9 mouse cellular contexts compared by ENCODE assay signal in genomic region chr9:59292493-59292875, GRCm38 (mm10). TPM values are rescaled to one million over a fixed set of nuclear protein-coding genes. Genes with fewer than 3 reads are reported as not detected.
DNase-seq lines count a peak whose midpoint lies in the region; ATAC-seq and TF ChIP-seq lines count a peak whose summit lies in the region.
"Had no signal": no experiment of that assay in that cellular context is flagged by ENCODE, and none has a peak within 500 bp of the region (broad histone marks: within the 10 kb centered on the region; RNA-seq: fewer than 3 reads in every experiment).

No protein-coding gene starts in this region.

- no peak overlapping the region for H3K9ac ChIP-seq in kidney, postnatal 0 days (ENCODE audit: low read depth, low read length)
- H3K9ac ChIP-seq in embryonic facial prominence, embryonic 12.5 days, result peak overlapping the region; percentile 88; the same call in 1 of the 2 replicates
- no peak overlapping the region for H3K9ac ChIP-seq in intestine, embryonic 15.5 days
- H3K9ac ChIP-seq in midbrain, postnatal 0 days (replicated peaks; ENCODE audit: low read length, poor library complexity, severe bottlenecking), result 0 out of 2 replicates have a peak overlapping the region, but pooled peaks have one; percentile 13

- intact Hi-C loops in left cerebral cortex, postnatal 4 days (cut with DNase I), result no loop called here

- H3K4me3 ChIP-seq in kidney, postnatal 0 days (replicated peaks; ENCODE audit: low read depth, low read length), result peak overlapping the region; percentile 77
- peak overlapping the region; percentile 91 for H3K4me3 ChIP-seq in embryonic facial prominence, embryonic 12.5 days
- peak overlapping the region; percentile 99; the same call in 1 of the 2 replicates for H3K4me3 ChIP-seq in intestine, embryonic 15.5 days (replicated peaks)
- H3K4me3 ChIP-seq in midbrain, postnatal 0 days (ENCODE audit: low read depth, low read length), result peak overlapping the region; percentile 89

- no peaks in the 10 kb centered on the region for H3K27me3 ChIP-seq in kidney, postnatal 0 days (ENCODE audit: insufficient read depth, low read length)
- H3K27me3 ChIP-seq in embryonic facial prominence, embryonic 12.5 days, result no peaks in the 10 kb centered on the region
- no peaks in the 10 kb centered on the region for H3K27me3 ChIP-seq in intestine, embryonic 15.5 days (replicated peaks)
- H3K27me3 ChIP-seq in midbrain, postnatal 0 days (ENCODE audit: insufficient read depth, low read length), result no peaks in the 10 kb centered on the region

- H3K27ac ChIP-seq in kidney, postnatal 0 days, result no peak overlapping the region
- H3K27ac ChIP-seq in embryonic facial prominence, embryonic 12.5 days, result no peak overlapping the region
- no peak overlapping the region for H3K27ac ChIP-seq in intestine, embryonic 15.5 days
- no peak overlapping the region for H3K27ac ChIP-seq in midbrain, postnatal 0 days (ENCODE audit: low read depth, low read length)

- 0 out of 2 replicates have a peak, but pooled peaks cover 3% of the 10 kb centered on the region for H3K4me1 ChIP-seq in kidney, postnatal 0 days (replicated peaks; ENCODE audit: insufficient read depth, low read length)
- H3K4me1 ChIP-seq in embryonic facial prominence, embryonic 12.5 days, result peaks cover 37% of the 10 kb centered on the region
- peaks cover 9% of the 10 kb centered on the region; the same call in 1 of the 2 replicates for H3K4me1 ChIP-seq in intestine, embryonic 15.5 days (replicated peaks)
- peaks cover 6% of the 10 kb centered on the region; the same call in 1 of the 2 replicates for H3K4me1 ChIP-seq in midbrain, postnatal 0 days (ENCODE audit: insufficient read depth, low read length)

- no peak for TF ChIP-seq CTCF in kidney, postnatal 0 days (IDR thresholded peaks at IDR 0.05; ENCODE audit: low read depth)
- TF ChIP-seq CTCF in midbrain, postnatal 0 days (IDR thresholded peaks at IDR 0.05), result no peak

- H3K9me3 ChIP-seq in kidney, postnatal 0 days (replicated peaks; ENCODE audit: low read length), result no peaks in the 10 kb centered on the region
- no peaks in the 10 kb centered on the region for H3K9me3 ChIP-seq in embryonic facial prominence, embryonic 12.5 days
- no peaks in the 10 kb centered on the region for H3K9me3 ChIP-seq in intestine, embryonic 15.5 days
- no peaks in the 10 kb centered on the region for H3K9me3 ChIP-seq in midbrain, postnatal 0 days (ENCODE audit: low read length)

- 31% methylated on average over 3 of the region's 3 CpGs for WGBS in kidney, postnatal 0 days
- 47% methylated on average over 3 of the region's 3 CpGs for WGBS in embryonic facial prominence, embryonic 12.5 days
- 40% methylated on average over 3 of the region's 3 CpGs for WGBS in intestine, embryonic 15.5 days
- 50% methylated on average over 3 of the region's 3 CpGs for WGBS in midbrain, postnatal 0 days

- no peak for ATAC-seq in kidney, postnatal 0 days (replicated peaks; ENCODE audit: low FRiP score, low read depth)
- ATAC-seq in embryonic facial prominence, embryonic 12.5 days (ENCODE audit: insufficient number of reproducible peaks, insufficient read depth, low FRiP score, low TSS enrichment), result no peak
- no peak for ATAC-seq in intestine, embryonic 15.5 days
- ATAC-seq in midbrain, postnatal 0 days (ENCODE audit: low FRiP score), result no peak

- H3K36me3 ChIP-seq in kidney, postnatal 0 days (ENCODE audit: insufficient read depth, low read length), result no peaks in the 10 kb centered on the region
- peaks cover 1% of the 10 kb centered on the region; the same call in 1 of the 2 replicates for H3K36me3 ChIP-seq in embryonic facial prominence, embryonic 12.5 days
- H3K36me3 ChIP-seq in intestine, embryonic 15.5 days, result peaks cover 3% of the 10 kb centered on the region; the same call in 1 of the 2 replicates
- H3K36me3 ChIP-seq in midbrain, postnatal 0 days (ENCODE audit: insufficient read depth, low read length), result peaks cover 2% of the 10 kb centered on the region; the same call in 1 of the 2 replicates

- no peak for DNase-seq in kidney, postnatal 0 days (ENCODE audit: low spot score)
- no peak for DNase-seq in kidney, adult 18-20 months
- no peak for DNase-seq in midbrain, postnatal 0 days (ENCODE audit: low spot score)
- DNase-seq in testis, postnatal 14 days (ENCODE audit: low spot score), result no peak
- DNase-seq in kidney, postnatal 14 days, result no peak
- DNase-seq in left cerebral cortex, postnatal 4 days, result no peak
- DNase-seq: right cerebral cortex, postnatal 25 days had no signal

- peak overlapping the region; percentile 76 for H3K4me2 ChIP-seq in kidney, postnatal 0 days (ENCODE audit: low read length)
- H3K4me2 ChIP-seq in embryonic facial prominence, embryonic 12.5 days (replicated peaks), result peak overlapping the region; percentile 52
- H3K4me2 ChIP-seq in intestine, embryonic 15.5 days (replicated peaks), result peak overlapping the region; percentile 73
- H3K4me2 ChIP-seq in midbrain, postnatal 0 days (ENCODE audit: low read depth, low read length, poor library complexity, severe bottlenecking), result peak overlapping the region; percentile 70

RNA-seq across cellular contexts. Expression of gene Adpgk, which starts 1.1 kb away (rescaled TPM):
- polyA plus RNA-seq in kidney, postnatal 0 days (2015; fragmentation: Nextera tagmentation; extraction: Ambion mirVana), result 26.0 and 26.9 TPM in 2 replicates
- polyA plus RNA-seq in embryonic facial prominence, embryonic 12.5 days (2016; fragmentation: Nextera tagmentation; extraction: Ambion mirVana), result 42.5 and 45.8 TPM in 2 replicates
- polyA plus RNA-seq in intestine, embryonic 15.5 days (2015; fragmentation: Nextera tagmentation; extraction: Ambion mirVana), result 31.1 and 31.3 TPM in 2 replicates
- 26.7 and 28.1 TPM in 2 replicates for total RNA-seq in midbrain, postnatal 0 days (2014; rRNA removed)
- polyA plus RNA-seq in midbrain, postnatal 0 days (2015; fragmentation: Nextera tagmentation; extraction: Ambion mirVana), result 18.3 and 19.5 TPM in 2 replicates
- total RNA-seq in left cerebral cortex, postnatal 4 days (2021), result 10 to 100 TPM; 19.4 to 21.7 TPM

Comparison
In these comparisons a context has a peak if more than half of its experiments do, and no peak if none do; other contexts are left out.
1. H3K9ac ChIP-seq: peak in embryonic facial prominence, embryonic 12.5 days (single experiment) and midbrain, postnatal 0 days (single experiment); none in kidney, postnatal 0 days (single experiment) and intestine, embryonic 15.5 days (single experiment).
2. Peak in every context shown above with its lines, with median percentiles within 50 percentile points of each other: H3K4me2 ChIP-seq and H3K4me3 ChIP-seq.